Mouse (Mus musculus) kidney, adult 2 months (tissue): ENCODE measurements around the gene Foxo4.

Experiments
- CTCF ChIP-seq: fragments of 200-500 bp; conservative IDR thresholded peaks from 2 replicates; pipeline ENCODE4 v1.5.1; 2011; ENCODE audit warnings: low read depth, mild to moderate bottlenecking, control low read depth, low read length, moderate library complexity, mixed read lengths; ENCODE audit not compliant: insufficient read depth, insufficient read length
- POLR2A ChIP-seq: fragments of 200-500 bp; IDR thresholded peaks from one replicate; pipeline ENCODE4 v1.6.1; 2011; ENCODE audit warnings: low read depth, low read length, control low read depth

DNA sequence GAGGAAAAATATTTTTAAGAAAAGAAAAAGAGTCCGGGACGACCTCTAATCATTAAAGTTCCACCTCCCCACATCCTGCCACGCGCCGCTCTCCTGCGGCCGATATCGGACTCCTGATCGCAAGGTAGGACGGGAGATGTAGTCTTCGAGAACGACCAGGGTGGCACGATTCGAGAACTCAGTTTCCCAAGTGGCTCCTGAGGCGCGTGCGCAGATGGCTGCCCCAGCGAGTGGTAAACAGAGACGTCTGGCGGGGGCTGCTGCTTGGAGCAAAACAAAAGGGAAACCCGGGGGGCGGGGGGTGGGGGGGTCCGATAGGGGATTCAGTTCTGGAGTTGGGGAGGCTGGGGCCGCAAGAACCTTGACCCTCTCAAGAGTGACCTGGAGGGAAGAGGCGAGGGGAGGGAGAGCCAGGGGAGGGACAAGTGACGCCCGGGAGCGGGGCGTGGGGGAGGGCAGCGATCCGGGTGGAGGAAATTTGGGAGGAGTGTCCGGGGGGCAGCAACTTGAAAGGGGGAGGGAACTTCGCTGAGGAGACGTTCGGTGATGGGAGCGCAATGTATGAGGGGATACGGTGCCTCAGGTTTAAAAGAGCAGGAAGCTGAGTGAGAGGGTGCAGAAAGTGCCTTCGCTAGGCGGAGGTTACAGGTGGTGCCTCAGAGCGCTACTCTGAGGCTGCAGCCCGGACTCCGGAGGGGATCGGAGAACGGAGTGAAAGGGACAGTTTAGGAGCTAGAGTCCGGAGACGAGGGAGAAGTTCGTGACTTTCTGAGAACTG is at the start of gene Foxo4:
- TF ChIP-seq POLR2A, result no peak
- no peak for TF ChIP-seq CTCF
